Mouse (Mus musculus): ENCODE data around the gene Ccnl1. TPM values are rescaled to one million over a fixed set of nuclear protein-coding genes. Genes with fewer than 3 reads are reported as not detected.

Ccnl1 gene
- total RNA-seq, 1 experiment from 2014 or later: 735 TPM

- no peak for ATAC-seq (replicated peaks; ENCODE audit: insufficient number of reproducible peaks, low FRiP score, low TSS enrichment, poor library complexity, severe bottlenecking)
Observed at GRCm38 (mm10) chr3:65898598-65899278, 59.3 kb downstream of the Ccnl1 start.

GRCm38 (mm10) chr3:65897233-65897993, 60.6 kb downstream of the Ccnl1 start:
- no peak for ATAC-seq (replicated peaks; ENCODE audit: insufficient number of reproducible peaks, low FRiP score, low TSS enrichment, poor library complexity, severe bottlenecking)
